Mouse (Mus musculus) B cell, adult 2 months (primary cell): ENCODE results near the gene Abr.
A peak's percentile ranks its signal among the peaks of the same experiment; 100 is the strongest.

Experiments
- DNase-seq, 2 experiments: peaks; one replicate each; pipeline ENCODE4 v3.0.0; 2022

Gene Abr

GRCm38 (mm10) chr11:76623206-76623961, 1.3 kb upstream of the Abr start:
- DNase-seq, result peak in 1 of 2 experiments; percentile 13

DNA sequence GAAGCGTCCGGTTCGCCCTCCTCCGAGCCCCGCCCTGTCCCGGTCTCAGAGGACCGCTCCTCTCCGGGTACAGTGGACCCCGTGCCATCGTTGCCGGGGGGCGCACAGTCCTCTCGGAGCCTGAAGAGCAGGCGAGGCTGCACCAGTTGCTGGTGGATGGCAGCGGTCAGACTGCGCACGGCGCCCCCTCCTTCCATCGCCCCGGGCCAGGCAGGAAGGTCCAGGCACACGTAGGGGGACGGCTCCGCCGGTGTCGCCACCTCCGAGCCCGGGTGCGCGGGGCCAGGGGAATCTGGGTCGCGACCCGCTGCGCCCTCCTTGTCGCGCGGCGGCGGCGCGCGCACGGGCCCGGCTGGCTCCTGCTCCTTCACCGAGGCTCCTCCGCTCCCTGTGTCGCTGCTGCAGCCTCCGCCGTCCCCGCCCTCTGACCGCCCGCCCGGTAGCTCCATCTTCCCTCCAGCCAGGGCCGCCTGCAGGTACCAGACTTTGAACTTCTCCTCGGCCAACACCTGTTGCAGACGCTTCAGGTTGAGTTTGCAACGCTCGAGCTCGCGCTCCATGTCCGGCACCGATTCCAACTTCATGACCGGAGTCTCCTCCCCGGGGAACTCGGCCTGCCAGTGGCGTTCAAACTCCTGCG, 572 bp upstream of the Abr start:
- DNase-seq, result peak in 1 of 2 experiments; percentile 11

DNA sequence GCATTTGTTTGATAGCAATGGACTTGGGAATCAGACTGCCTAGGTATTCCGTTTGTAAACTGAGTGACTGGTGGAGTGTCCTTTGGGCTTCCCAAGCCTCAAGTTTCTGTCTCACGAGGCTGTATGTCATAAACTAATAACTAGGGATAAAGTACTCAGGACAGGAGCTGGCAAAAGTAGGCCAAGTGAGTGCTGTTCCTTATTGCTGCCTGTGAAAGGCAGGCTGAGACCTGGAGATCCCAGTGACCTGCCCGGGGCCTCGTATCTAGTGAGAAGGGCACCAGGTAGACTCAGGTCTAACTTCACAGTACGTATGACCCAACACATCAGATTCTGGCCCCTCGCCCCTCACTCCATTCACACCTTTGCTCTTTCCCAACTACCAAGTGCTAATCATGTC, 4.0 kb downstream of the Abr start:
- no peak for DNase-seq

- DNase-seq, result no peak
Observed at GRCm38 (mm10) chr11:76614246-76614645, 7.9 kb downstream of the Abr start.

GRCm38 (mm10) chr11:76612638-76613104, 9.4 kb downstream of the Abr start:
- no peak for DNase-seq

DNA sequence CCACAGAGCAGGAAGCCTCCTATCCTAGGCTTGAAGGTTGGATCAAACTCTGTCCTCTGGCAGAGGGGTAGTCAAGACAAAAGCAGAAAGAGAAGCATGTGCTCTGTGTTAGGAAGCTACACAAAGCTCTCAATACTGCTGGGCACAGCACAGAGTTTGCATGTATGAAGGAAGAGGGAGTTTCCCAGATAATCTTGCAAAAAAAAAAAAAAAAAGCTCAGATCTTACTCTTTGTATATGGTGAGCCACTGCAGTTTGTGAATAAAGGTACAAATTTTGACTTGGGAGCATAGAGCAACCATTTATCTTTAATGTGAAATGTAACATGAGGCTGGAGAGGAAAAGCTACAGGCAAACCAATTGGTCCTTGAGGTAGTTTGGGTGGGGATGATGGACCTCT, 11.2 kb downstream of the Abr start:
- DNase-seq, result no peak

- no peak for DNase-seq
Observed at GRCm38 (mm10) chr11:76606521-76606920, 15.6 kb downstream of the Abr start.

DNA sequence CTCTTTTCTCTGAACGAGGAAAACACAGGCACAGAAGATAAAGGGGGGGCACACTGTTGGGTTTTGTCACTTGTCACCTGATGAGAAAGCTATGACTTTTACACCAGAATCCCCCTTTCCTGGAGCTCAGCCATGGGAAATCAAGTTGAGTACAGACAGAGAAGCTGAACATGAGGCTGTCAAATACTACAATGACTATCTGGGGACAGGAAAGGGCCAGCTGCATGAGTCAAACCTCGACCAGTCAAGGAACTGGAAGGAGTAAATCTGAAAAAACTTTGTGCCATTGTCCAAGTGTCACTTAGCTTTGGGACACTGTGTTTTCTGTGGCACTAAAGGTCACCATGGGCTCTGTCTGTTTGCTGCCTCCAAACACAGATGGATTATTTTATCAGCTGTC, 22.9 kb downstream of the Abr start:
- no peak for DNase-seq

DNA sequence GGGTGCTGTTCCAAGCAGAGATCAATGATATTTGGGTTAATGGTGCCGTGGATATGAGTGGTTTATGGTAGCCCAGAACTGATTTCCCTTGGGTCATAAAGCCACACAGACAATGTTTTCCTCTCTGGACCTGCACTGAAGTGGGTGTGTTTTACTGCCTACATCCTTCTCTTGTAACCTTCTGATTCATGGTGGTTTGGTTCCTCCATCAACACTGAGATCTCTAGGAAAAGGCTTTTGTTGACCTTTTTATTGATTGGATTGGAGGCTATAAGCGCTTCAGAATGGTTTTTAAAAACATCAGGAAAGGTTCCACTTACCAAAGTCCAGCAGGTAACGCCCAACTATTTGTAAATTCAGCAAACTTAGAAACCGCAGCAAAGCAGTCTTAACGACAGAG, 23.4 kb downstream of the Abr start:
- DNase-seq, result no peak

GRCm38 (mm10) chr11:76593620-76594326, 28.3 kb downstream of the Abr start:
- peak; percentile 31 to 39 for DNase-seq

DNA sequence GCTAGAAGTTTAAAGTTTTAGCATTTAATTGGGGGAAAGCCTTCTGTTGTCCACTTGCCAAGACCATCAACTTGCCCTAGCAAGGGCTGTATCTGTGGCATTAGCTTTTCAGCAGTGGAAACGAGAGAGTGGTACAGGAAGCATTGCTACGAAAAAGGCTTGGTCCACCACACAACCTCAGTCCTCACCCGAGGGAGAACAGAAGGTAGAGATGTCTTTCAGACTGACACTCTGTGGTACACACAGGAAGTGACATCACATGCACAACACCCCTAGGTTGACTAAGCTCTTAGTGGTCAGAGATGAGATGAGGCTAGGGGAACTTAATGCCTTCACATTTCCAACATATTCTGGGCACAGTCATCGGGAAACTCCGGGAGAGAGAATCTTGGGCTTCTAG, 32.4 kb downstream of the Abr start:
- DNase-seq, result no peak

GRCm38 (mm10) chr11:76588632-76589485, 33.3 kb downstream of the Abr start:
- DNase-seq, result no peak

DNA sequence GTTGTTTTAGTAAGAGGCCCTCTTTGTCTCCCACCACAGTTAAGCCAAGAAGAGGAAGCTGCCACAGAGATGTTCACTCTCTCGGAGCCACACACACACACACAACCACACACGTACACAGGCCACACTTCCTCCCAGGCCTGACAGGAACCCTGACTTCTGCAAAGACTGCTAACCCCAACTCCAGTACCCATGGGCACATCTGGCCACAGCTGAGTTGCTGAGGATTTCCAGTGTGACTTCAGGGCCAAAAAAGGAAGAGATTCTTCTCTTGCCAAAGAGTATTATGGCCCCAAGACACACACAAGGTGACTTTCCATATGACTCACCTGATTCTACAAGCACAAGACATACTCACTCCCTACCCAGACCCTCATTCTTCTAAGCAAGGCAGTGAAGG, 34.1 kb downstream of the Abr start:
- peak; percentile 50 to 59 for DNase-seq

DNA sequence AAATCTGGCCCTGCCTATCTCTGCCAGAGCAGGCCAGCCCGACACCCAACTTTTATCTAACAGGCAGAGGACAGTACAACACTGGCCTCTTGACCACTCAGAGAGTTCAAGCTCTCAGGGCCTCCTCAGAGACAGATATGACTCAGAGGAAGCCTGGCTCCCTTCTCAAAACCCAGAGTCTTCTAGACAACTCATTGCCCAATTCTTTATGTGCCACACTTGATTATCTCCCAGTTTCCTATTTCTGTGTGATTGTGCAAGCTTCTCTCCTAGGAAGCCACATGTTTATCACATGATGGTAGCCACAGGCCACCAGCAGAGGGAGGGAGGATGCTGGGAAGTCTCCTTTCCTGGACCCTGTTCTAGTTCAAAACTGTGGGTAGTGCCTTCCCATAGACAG, 34.8 kb downstream of the Abr start:
- no peak for DNase-seq

- no peak for DNase-seq
Observed at GRCm38 (mm10) chr11:76586119-76586518, 36.0 kb downstream of the Abr start.

GRCm38 (mm10) chr11:76577588-76578257, 44.4 kb downstream of the Abr start:
- DNase-seq, result peak; percentile 89

DNA sequence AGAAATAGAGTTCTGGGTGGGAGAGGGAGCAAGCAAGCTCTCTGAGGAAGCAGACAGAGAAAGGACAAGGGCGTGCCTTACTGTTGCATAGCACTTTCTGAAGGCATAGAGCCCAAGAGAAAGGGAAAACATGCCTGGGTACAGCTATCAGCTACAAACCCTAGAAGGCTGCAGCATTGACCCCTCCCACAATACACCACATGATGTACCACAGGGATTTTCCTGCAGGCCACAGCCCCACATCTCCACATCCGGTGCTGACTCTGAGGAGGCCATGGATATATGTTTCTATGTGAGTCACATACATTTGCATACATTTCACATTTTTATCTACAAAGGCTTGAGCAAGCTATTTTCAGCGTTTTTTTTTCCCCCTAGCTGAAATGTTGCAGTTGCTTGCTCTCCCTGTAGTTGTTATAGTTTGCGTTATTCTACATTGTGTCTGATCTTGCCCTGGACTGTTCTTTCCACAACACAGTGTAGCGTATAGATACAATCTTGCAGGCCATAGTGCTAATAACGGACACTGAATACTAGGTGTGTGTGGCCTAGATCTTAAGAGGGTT, 49.2 kb downstream of the Abr start:
- DNase-seq, result no peak

DNA sequence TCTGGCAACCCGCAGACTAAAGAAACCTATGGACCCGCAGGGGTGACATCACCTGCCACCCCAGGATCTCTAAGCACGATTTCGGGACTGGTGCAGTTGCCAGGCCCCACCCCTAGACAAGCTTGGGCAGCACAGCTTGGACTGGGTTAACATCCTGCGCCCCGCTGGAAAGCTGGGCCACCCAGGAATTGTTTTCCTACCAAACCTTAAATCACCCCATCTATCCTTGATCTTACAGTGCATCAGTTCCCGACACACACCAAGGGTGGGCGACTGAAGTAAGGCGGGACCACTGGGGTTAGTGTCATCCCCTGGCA, 50.5 kb downstream of the Abr start:
- DNase-seq, result no peak

GRCm38 (mm10) chr11:76570741-76571612, 51.1 kb downstream of the Abr start:
- no peak for DNase-seq

DNA sequence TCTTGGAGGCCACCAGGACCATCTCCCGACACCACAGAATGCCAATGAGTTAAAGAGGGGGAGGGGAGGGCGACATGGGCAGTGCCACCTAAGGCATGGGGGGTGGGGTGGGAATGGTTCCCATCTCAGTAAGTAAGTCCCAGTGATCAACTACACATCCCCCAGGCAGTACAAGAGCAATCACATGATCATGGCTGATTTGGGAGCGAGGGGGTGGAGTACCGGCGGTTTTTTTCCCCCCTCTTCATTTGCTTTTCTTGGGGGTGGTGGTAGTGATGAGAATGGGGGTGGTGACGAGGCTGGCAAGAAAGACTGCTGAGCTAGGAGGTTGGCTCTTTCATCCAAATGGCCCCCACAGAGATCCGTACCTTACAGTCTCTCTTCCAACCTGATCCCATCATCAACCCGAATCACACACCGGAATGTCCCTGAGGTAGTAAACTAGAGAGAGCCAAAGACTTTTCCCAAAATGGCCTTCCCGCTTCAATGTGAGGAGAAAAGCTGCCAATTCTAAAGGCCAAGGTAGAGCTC, 51.8 kb downstream of the Abr start:
- DNase-seq, result no peak

GRCm38 (mm10) chr11:76569436-76569835, 52.7 kb downstream of the Abr start:
- DNase-seq, result no peak
